Mouse (Mus musculus): ENCODE results near the gene Fam104a.

DNA sequence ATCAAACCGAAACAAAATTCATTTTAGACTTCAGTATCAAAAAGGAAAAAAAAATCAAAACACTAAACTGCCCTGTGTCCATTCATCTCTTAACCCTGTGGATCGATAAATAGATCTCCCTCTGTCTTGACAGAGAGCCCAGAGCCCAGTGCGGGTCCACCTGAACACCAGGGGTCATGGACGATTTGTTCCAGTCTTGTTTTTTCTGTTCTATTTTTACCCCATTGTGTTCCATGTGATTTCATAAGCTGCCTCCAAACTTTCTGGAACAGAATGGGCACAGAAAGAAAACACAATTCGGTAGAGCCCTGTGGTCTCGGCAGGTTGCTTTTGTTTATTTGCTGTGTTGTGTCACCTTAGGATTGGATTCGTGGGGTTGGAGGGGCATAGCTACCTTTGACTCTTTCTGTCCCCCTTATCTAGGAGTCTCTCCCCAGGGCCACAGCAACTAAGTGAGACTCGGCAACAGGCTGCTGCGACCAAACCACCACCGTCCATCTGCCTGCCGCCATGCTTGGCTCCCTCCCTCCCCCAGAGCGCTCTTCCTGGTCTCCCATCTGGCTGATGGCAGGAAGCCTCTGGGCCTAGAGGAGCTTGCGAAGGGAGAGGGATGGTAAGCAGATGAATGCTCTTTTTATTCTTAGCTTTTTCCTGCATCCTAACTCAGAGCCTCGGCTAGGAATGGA, 38.6 kb upstream of the Fam104a start:
- TF ChIP-seq MYOD1 (IDR thresholded peaks at IDR 0.05; ENCODE audit: control insufficient read depth, insufficient read length, low read depth) (no peak), CTCF (IDR thresholded peaks at IDR 0.05; ENCODE audit: control insufficient read depth, insufficient read depth, insufficient read length) (no peak), MAX (IDR thresholded peaks at IDR 0.05) (no peak), FOSL1 (IDR thresholded peaks at IDR 0.05; ENCODE audit: insufficient read depth, low read length, poor library complexity, severe bottlenecking) (no peak), USF1 (IDR thresholded peaks at IDR 0.05; ENCODE audit: low read depth) (no peak)
